Mouse (Mus musculus): ENCODE measurements at regions not wholly inside any gene's neighbourhood (a gene's known extent, or its start where the extent isn't known, plus 50 kb on each side); places are given as distances from the start of the nearest gene placed in this dataset.

GRCm38 (mm10) chr15:59804394-59804793 is 212.0 kb downstream of the 4933412E24Rik start:
- Histone ChIP-seq H3K27ac (no peak overlapping the region), H3K4me3 (no peak overlapping the region), H3K27me3 (no peaks in the 10 kb centered on the region), H3K4me2 (replicated peaks) (no peak overlapping the region), H3K36me3 (no peaks in the 10 kb centered on the region), H3K9me3 (replicated peaks) (0 out of 2 replicates have a peak, but pooled peaks cover under 1% of the 10 kb centered on the region), H3K4me1 (no peaks in the 10 kb centered on the region), H3K9ac (no peak overlapping the region)
- 89% methylated on average over 7 of the region's 7 CpGs for WGBS
- no peak for ATAC-seq (ENCODE audit: low FRiP score)

- Histone ChIP-seq H3K36me3 (no peaks in the 10 kb centered on the region), H3K9me3 (replicated peaks) (no peaks in the 10 kb centered on the region), H3K9ac (no peak overlapping the region), H3K27ac (no peak overlapping the region), H3K4me2 (replicated peaks) (no peak overlapping the region), H3K4me1 (no peaks in the 10 kb centered on the region), H3K27me3 (no peaks in the 10 kb centered on the region), H3K4me3 (no peak overlapping the region)
- whole genome bisulfite sequencing = 90% methylated on average over 7 of the region's 7 CpGs
- no peak for ATAC-seq (ENCODE audit: low FRiP score)
Measured at GRCm38 (mm10) chr15:59802276-59802675, 214.1 kb downstream of the 4933412E24Rik start.

GRCm38 (mm10) chr15:59799124-59799815 is 217.1 kb downstream of the 4933412E24Rik start:
- no peaks in the 10 kb centered on the region for H3K9me3 ChIP-seq (replicated peaks)
- no peaks in the 10 kb centered on the region for H3K27me3 ChIP-seq
- H3K9ac ChIP-seq = no peak overlapping the region
- WGBS = 92% methylated on average over 3 of the region's 3 CpGs
- no peak overlapping the region for H3K4me2 ChIP-seq (replicated peaks)
- no peaks in the 10 kb centered on the region for H3K36me3 ChIP-seq
- H3K27ac ChIP-seq = no peak overlapping the region
- ATAC-seq (ENCODE audit: low FRiP score) = no peak
- H3K4me1 ChIP-seq = no peaks in the 10 kb centered on the region
- H3K4me3 ChIP-seq = no peak overlapping the region

- Histone ChIP-seq H3K27me3 (no peaks in the 10 kb centered on the region), H3K27ac (no peak overlapping the region), H3K4me3 (no peak overlapping the region), H3K4me1 (no peaks in the 10 kb centered on the region), H3K9ac (no peak overlapping the region), H3K9me3 (replicated peaks) (no peaks in the 10 kb centered on the region), H3K4me2 (replicated peaks) (no peak overlapping the region), H3K36me3 (no peaks in the 10 kb centered on the region)
- no peak for ATAC-seq (ENCODE audit: low FRiP score)
Measured at GRCm38 (mm10) chr15:59798486-59798885, 217.9 kb downstream of the 4933412E24Rik start.

DNA sequence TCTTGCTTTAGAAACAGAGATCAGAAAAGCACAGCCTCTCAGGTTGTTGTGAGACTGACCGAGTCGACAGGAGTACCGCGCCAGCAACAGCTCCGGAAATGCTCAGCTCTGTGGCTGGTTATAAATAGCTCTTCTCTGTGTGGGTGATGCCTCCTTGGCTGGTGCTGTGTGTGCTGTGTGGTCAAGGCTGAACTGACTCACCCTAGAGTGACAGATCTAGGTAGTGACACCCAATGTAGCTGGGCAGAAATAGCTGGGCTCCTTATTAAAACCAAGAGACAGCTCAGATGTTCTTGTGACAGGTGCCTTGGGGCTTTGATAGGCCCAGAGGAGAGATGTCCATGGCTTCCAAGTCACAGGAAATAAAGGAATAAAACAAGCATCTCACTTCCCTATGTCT is 220.7 kb downstream of the 4933412E24Rik start:
- Histone ChIP-seq H3K9me3 (replicated peaks) (no peaks in the 10 kb centered on the region), H3K27ac (no peak overlapping the region), H3K36me3 (no peaks in the 10 kb centered on the region), H3K27me3 (no peaks in the 10 kb centered on the region), H3K4me3 (no peak overlapping the region), H3K9ac (no peak overlapping the region), H3K4me1 (no peaks in the 10 kb centered on the region), H3K4me2 (replicated peaks) (no peak overlapping the region)
- 97% methylated on average over 5 of the region's 5 CpGs for WGBS
- ATAC-seq (ENCODE audit: low FRiP score) = no peak

- H3K4me1 ChIP-seq = no peaks in the 10 kb centered on the region
- 86% methylated on average over 6 of the region's 6 CpGs for WGBS
- H3K9me3 ChIP-seq (replicated peaks) = no peaks in the 10 kb centered on the region
- no peak overlapping the region for H3K9ac ChIP-seq
- no peak overlapping the region for H3K27ac ChIP-seq
- H3K36me3 ChIP-seq = no peaks in the 10 kb centered on the region
- no peaks in the 10 kb centered on the region for H3K27me3 ChIP-seq
- no peak for ATAC-seq (ENCODE audit: low FRiP score)
- H3K4me3 ChIP-seq = no peak overlapping the region
- H3K4me2 ChIP-seq (replicated peaks) = no peak overlapping the region
Measured at GRCm38 (mm10) chr15:59794871-59795270, 221.5 kb downstream of the 4933412E24Rik start.

- no peak overlapping the region for H3K27ac ChIP-seq
- peaks cover 16% of the 10 kb centered on the region for H3K4me1 ChIP-seq
- no peaks in the 10 kb centered on the region for H3K27me3 ChIP-seq
- 0 out of 2 replicates have a peak, but pooled peaks cover 7% of the 10 kb centered on the region for H3K9me3 ChIP-seq (replicated peaks)
- no peak overlapping the region for H3K4me2 ChIP-seq (replicated peaks)
- 95% methylated on average over 4 of the region's 4 CpGs for WGBS
- no peak for ATAC-seq (ENCODE audit: low FRiP score)
- H3K9ac ChIP-seq = no peak overlapping the region
- no peaks in the 10 kb centered on the region for H3K36me3 ChIP-seq
- H3K4me3 ChIP-seq = no peak overlapping the region
Measured at GRCm38 (mm10) chr15:59786706-59787425, 229.5 kb downstream of the 4933412E24Rik start.

DNA sequence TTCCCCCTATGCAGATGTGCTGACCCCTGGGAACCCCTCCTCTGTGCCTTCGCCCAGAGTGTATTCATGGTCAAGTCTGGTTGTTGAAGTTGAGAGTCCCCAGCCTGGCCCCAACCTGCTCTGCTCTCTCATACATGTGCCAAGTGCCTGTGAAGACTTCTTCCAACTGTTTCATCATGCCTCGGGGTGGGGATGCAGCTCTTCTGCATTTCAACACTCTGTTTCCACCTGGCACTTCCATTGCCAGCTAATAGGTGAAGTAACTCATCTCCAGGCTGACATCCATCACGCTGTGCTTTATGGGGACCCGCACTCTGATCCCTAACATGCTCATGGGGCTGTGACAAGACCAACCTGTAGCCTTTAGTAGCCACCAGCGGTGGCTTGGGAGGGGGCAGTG is 230.4 kb downstream of the 4933412E24Rik start:
- Histone ChIP-seq H3K9ac (no peak overlapping the region), H3K9me3 (replicated peaks) (0 out of 2 replicates have a peak, but pooled peaks cover 7% of the 10 kb centered on the region), H3K27ac (no peak overlapping the region), H3K27me3 (no peaks in the 10 kb centered on the region), H3K4me3 (no peak overlapping the region), H3K36me3 (no peaks in the 10 kb centered on the region), H3K4me1 (peaks cover 16% of the 10 kb centered on the region), H3K4me2 (replicated peaks) (no peak overlapping the region)
- 88% methylated on average over 5 of the region's 5 CpGs for WGBS
- no peak for ATAC-seq (ENCODE audit: low FRiP score)

- H3K27me3 ChIP-seq = no peaks in the 10 kb centered on the region
- no peaks in the 10 kb centered on the region for H3K36me3 ChIP-seq
- 46% methylated on average over 8 of the region's 8 CpGs for WGBS
- no peak overlapping the region for H3K9ac ChIP-seq
- peaks cover 16% of the 10 kb centered on the region for H3K4me1 ChIP-seq
- ATAC-seq (ENCODE audit: low FRiP score) = no peak
- peak overlapping the region; percentile 43; the same call in 1 of the 2 replicates for H3K4me2 ChIP-seq (replicated peaks)
- no peak overlapping the region for H3K27ac ChIP-seq
- 0 out of 2 replicates have a peak, but pooled peaks cover 7% of the 10 kb centered on the region for H3K9me3 ChIP-seq (replicated peaks)
- no peak overlapping the region for H3K4me3 ChIP-seq
Measured at GRCm38 (mm10) chr15:59784556-59784929, 231.9 kb downstream of the 4933412E24Rik start.

DNA sequence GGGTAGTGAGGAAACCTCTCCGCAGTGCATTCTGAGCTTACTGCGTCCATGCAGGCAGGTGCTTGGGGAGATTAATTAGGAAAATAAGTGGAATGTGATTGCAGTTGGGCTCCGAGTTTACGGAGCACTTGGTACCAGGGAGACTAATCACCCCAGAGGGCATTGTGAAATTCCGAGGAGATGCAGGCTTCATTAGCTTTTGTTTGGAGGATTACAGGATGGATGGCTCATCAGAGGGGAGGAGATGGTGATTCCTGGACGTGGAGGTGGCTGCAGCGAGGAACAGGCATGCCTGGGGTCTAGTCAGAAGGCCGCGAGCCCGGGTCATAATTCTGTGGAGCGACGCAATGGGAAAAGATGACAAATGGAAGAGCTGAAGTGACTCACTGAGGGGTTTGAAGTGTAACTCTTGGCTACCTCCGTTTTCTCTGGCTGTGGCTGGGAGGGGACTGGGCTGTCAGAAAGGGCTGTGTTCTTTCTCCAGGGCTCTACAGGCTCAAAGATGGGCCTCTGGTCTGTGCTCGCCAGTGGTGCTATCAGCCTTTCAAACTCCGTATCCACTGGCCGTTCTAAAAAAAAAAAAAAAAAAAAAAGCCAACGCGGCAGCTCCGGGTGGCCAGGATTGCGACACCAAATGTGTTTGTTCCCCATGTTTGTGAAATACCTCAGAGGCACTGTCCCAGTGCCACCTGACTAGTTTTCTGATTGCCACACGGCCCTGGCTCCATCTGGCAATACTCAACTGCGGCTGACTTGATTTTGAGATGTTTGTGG is 232.4 kb downstream of the 4933412E24Rik start:
- Histone ChIP-seq H3K9me3 (replicated peaks) (0 out of 2 replicates have a peak, but pooled peaks cover 7% of the 10 kb centered on the region), H3K9ac (no peak overlapping the region), H3K4me2 (replicated peaks) (peak overlapping the region; percentile 43), H3K36me3 (no peaks in the 10 kb centered on the region), H3K4me3 (peak overlapping the region; percentile 7; the same call in 1 of the 2 replicates), H3K4me1 (peaks cover 16% of the 10 kb centered on the region), H3K27ac (no peak overlapping the region; the same call in 1 of the 2 replicates), H3K27me3 (no peaks in the 10 kb centered on the region)
- ATAC-seq (ENCODE audit: low FRiP score) = peak; percentile 79; the same call in 1 of the 2 replicates
- WGBS = 14% methylated on average over 22 of the region's 22 CpGs

- peak overlapping the region; percentile 43 for H3K4me2 ChIP-seq (replicated peaks)
- 0 out of 2 replicates have a peak, but pooled peaks cover 5% of the 10 kb centered on the region for H3K9me3 ChIP-seq (replicated peaks)
- peak; percentile 65; the same call in 1 of the 2 replicates for ATAC-seq (ENCODE audit: low FRiP score)
- H3K4me3 ChIP-seq = peak overlapping the region; percentile 7; the same call in 1 of the 2 replicates
- no peaks in the 10 kb centered on the region for H3K36me3 ChIP-seq
- 7% methylated on average over 6 of the region's 6 CpGs for WGBS
- H3K27me3 ChIP-seq = no peaks in the 10 kb centered on the region
- H3K27ac ChIP-seq = no peak overlapping the region
- no peak overlapping the region for H3K9ac ChIP-seq
- peaks cover 16% of the 10 kb centered on the region for H3K4me1 ChIP-seq
Measured at GRCm38 (mm10) chr15:59783393-59783781, 233.0 kb downstream of the 4933412E24Rik start.

DNA sequence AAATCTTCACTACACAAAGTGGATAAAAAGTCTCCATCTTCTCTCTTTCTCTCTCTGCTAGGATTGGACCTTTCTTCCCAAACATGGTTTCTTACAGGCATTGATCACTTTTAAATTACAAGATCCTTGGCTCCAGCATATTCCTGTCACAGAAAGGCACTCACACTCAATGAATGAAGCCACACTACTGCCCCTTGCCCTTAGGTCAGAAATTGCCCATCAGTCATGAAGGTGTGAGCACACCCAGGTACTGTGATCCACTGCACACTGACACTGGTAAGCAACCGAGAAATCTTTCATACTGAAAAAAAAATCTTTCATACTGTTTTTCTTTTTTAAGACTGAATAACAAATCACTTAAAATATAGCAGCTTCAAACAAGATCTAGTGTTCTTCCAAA is 235.9 kb downstream of the 4933412E24Rik start:
- Histone ChIP-seq H3K9me3 (replicated peaks) (no peaks in the 10 kb centered on the region), H3K9ac (no peak overlapping the region), H3K4me2 (replicated peaks) (no peak overlapping the region), H3K27ac (no peak overlapping the region), H3K27me3 (no peaks in the 10 kb centered on the region), H3K4me3 (no peak overlapping the region), H3K4me1 (peaks cover 16% of the 10 kb centered on the region), H3K36me3 (no peaks in the 10 kb centered on the region)
- WGBS = 86% methylated on average over 1 of the region's 1 CpGs
- ATAC-seq (ENCODE audit: low FRiP score) = no peak
